Mouse (Mus musculus): ENCODE results near the gene Mfsd6l.

DNA sequence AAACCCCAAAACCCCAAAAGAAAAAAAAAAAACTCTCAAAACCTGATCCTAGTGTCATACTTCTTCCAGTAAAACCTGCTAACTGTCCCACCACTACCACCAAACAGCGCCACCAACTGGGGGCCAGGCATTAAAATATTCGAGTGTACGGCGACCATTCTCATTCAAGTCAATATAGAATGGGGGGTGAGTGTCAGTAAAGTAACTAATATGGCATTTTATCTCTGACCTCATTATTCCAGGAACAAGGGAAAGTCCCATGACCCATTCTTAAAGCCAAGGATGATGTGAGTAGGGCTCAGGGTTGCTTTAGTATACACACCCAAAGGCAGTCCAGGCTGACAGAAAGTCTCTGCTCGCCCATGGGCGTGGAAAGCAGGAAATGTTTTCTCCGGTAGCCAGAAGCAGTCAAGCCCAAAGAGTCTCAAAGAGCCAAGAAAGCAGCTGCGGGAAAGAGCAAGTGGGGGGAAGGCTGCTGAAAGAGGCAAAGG is 2.0 kb upstream of the Mfsd6l start:
- TF ChIP-seq CTCF (conservative IDR thresholded peaks at IDR 0.05; ENCODE audit: insufficient read depth, insufficient read length, low read depth, low read length) (peak; percentile 40), POLR2A (IDR thresholded peaks at IDR 0.05; ENCODE audit: low read depth, low read length) (no peak)
